Mouse (Mus musculus) effector memory CD4-positive, alpha-beta T cell, adult 5 months (primary cell): ENCODE data around the gene Myh7. TPM values are rescaled to one million over a fixed set of nuclear protein-coding genes. Genes with fewer than 3 reads are reported as not detected.

Source experiments
- polyA plus RNA-seq: library from polyadenylated mRNA; unstranded; fragments of 100-300 nt; shearing (Covaris generic); gene quantifications from one replicate; pipeline ENCODE4 v1.2.1, GENCODE M21; 2017

Myh7 gene
- not detected for polyA plus RNA-seq

GRCm38 (mm10) chr14:54994136-54994868 is at the start of gene Myh7:
Myh7 (minus strand) TSS chr14:54994626.

GRCm38 (mm10) chr14:55014991-55015766 is 20.8 kb upstream of the Myh7 start, which contains the start of gene Ngdn:
Ngdn (plus strand) TSS chr14:55015454.

GRCm38 (mm10) chr14:54976633-54977032 is 17.8 kb downstream of the Myh7 start, which contains the start of gene Gm17428:
Gm17428 (plus strand) TSS chr14:54976933.

GRCm38 (mm10) chr14:54966320-54966977 is 28.0 kb downstream of the Myh7 start, which contains the start of gene Myh6:
Myh6 (minus strand) TSS chr14:54966927.

GRCm38 (mm10) chr14:54935904-54936830 is 58.3 kb downstream of the Myh7 start, which contains the start of gene Cmtm5:
Cmtm5 (plus strand) TSS chr14:54936261.

GRCm38 (mm10) chr14:54932645-54933150 is 61.7 kb downstream of the Myh7 start, which contains the start of gene Il25:
Il25 (plus strand) TSS chr14:54932695.

GRCm38 (mm10) chr14:54925349-54926342 is 68.8 kb downstream of the Myh7 start, which contains the start of gene Efs:
Efs (minus strand) TSS chr14:54926126.

Other genes with a start within 250 kb of the Myh7 start
- not detected for gene Slc7a8, start 212.7 kb downstream of the Myh7 start, polyA plus RNA-seq
- not detected for gene Rnf212b, start 180.5 kb downstream of the Myh7 start, polyA plus RNA-seq
- 7.2 TPM for gene Homez, start 123.7 kb downstream of the Myh7 start, polyA plus RNA-seq
- 2.8 TPM for gene Ppp1r3e, start 117.1 kb downstream of the Myh7 start, polyA plus RNA-seq
- gene Bcl2l2, start 111.2 kb downstream of the Myh7 start, polyA plus RNA-seq, result 0.16 TPM
- gene Gm20521, start 111.2 kb downstream of the Myh7 start, polyA plus RNA-seq, result not detected
- gene Pabpn1, start 102.1 kb downstream of the Myh7 start, polyA plus RNA-seq, result 198 TPM
- 1.7 TPM for gene Slc22a17, start 81.5 kb downstream of the Myh7 start, polyA plus RNA-seq
- not detected for gene Efs, start 68.5 kb downstream of the Myh7 start, polyA plus RNA-seq
- gene Il25, start 61.9 kb downstream of the Myh7 start, polyA plus RNA-seq, result not detected
- gene Cmtm5, start 58.4 kb downstream of the Myh7 start, polyA plus RNA-seq, result not detected
- not detected for gene Myh6, start 27.7 kb downstream of the Myh7 start, polyA plus RNA-seq
- gene Gm17428, start 17.7 kb downstream of the Myh7 start, polyA plus RNA-seq, result not detected
- 107 TPM for gene Ngdn, start 20.8 kb upstream of the Myh7 start, polyA plus RNA-seq
- gene Zfhx2, start 97.7 kb upstream of the Myh7 start, polyA plus RNA-seq, result 13.4 TPM
- gene Thtpa, start 100.2 kb upstream of the Myh7 start, polyA plus RNA-seq, result 10.8 TPM
- gene Ap1g2, start 112.0 kb upstream of the Myh7 start, polyA plus RNA-seq, result 145 TPM
- not detected for gene Jph4, start 122.3 kb upstream of the Myh7 start, polyA plus RNA-seq
- not detected for gene Dhrs2, start 227.4 kb upstream of the Myh7 start, polyA plus RNA-seq